Mouse (Mus musculus): ENCODE data around the gene Eomes.

DNA sequence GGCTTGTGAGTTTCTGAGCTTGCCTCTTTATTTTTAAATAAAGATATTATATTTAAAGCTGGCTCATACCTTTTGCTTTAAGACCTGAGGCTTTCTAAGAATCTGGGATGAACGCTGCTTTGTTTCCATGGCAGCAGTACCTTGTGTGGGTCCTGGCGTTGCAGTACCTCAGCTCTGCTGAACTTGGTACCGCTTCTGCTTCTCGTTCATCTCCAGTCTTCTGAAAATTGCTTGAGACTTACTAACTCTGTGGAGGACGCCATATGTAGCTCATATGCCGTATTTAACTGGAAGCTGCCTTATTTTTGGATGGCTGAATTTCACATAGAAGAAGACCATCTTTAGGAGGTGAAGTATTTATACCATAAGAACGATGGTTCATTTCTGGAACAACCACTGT lies 30.6 kb downstream of the Eomes start:
- TF ChIP-seq POLR2AphosphoS2 (IDR thresholded peaks at IDR 0.05; ENCODE audit: low read depth, low read length) (no peak), CTCF (conservative IDR thresholded peaks at IDR 0.05 in 1 of 2, IDR thresholded peaks at IDR 0.05 in 1 of 2; ENCODE audit: low read depth in 2 of 2, low read length in 2 of 2) (no peak)

Measured in CH12.LX (cell line).